Mouse (Mus musculus) stomach, embryonic 14.5 days (tissue): Measurements from ENCODE around the gene Ube2l3. TPM values are rescaled to one million over a fixed set of nuclear protein-coding genes. Genes with fewer than 3 reads are reported as not detected.

Source experiments
- ATAC-seq: fragments of 200-750 bp; cut with Nextera tagmentation; 2 replicates; pipeline ENCODE4 v1.8.0; 2017; ENCODE audit warnings: low read depth, moderate TSS enrichment; ENCODE audit not compliant: insufficient number of reproducible peaks, insufficient read depth, low FRiP score
- H3K27ac ChIP-seq: fragments of 300-500 bp; sonication (generic); 2 replicates; pipeline ENCODE4 v1.5.1; 2014; ENCODE audit warnings: mild to moderate bottlenecking, low read length, moderate library complexity, mixed read lengths
- H3K27me3 ChIP-seq: fragments of 300-500 bp; sonication (generic); 2 replicates; pipeline ENCODE4 v1.6.1; 2014; ENCODE audit warnings: low read length, control low read depth, mixed read lengths; ENCODE audit not compliant: control insufficient read depth, insufficient read depth
- H3K36me3 ChIP-seq: fragments of 300-500 bp; sonication (generic); 2 replicates; pipeline ENCODE4 v1.6.1; 2014; ENCODE audit warnings: mild to moderate bottlenecking, control low read depth, low read length, moderate library complexity, mixed read lengths; ENCODE audit not compliant: control insufficient read depth, insufficient read depth
- H3K4me1 ChIP-seq: fragments of 300-500 bp; sonication (generic); 2 replicates; pipeline ENCODE4 v1.6.1; 2014; ENCODE audit warnings: low read length, control low read depth, mixed read lengths; ENCODE audit not compliant: control insufficient read depth, insufficient read depth
- H3K4me2 ChIP-seq: fragments of 300-500 bp; sonication (generic); replicated peaks from 2 replicates; pipeline ENCODE4 v1.6.1; 2014; ENCODE audit warnings: low read depth, low read length, control low read depth
- H3K4me3 ChIP-seq: fragments of 300-500 bp; sonication (generic); 2 replicates; pipeline ENCODE4 v1.5.1; 2014; ENCODE audit warnings: low read depth, low read length, control low read depth
- H3K9ac ChIP-seq: fragments of 300-500 bp; sonication (generic); replicated peaks from 2 replicates; pipeline ENCODE4 v1.6.1; 2014; ENCODE audit warnings: low read depth, mild to moderate bottlenecking, control low read depth, low read length, moderate library complexity, mixed read lengths
- H3K9me3 ChIP-seq: fragments of 300-500 bp; sonication (generic); 2 replicates; pipeline ENCODE4 v1.6.1; 2016; ENCODE audit warnings: low read depth, low read length, control low read depth; ENCODE audit not compliant: control insufficient read depth
- WGBS: fragments of 180-500 bp; shearing (Covaris S2); extraction: QIAGEN DNeasy Blood & Tissue Kit; methylation state at CpG from one replicate; pipeline ENCODE4 v1.1.7; 2014; 5-methylcytosine and 5-hydroxymethylcytosine counted together
- polyA plus RNA-seq: library from polyadenylated mRNA; unstranded; fragments of >200 nt; fragmentation: Nextera tagmentation; extraction: Ambion mirVana; gene quantifications from 2 replicates; pipeline ENCODE4 v1.2.1, GENCODE M21; 2014

The Ube2l3 gene
- polyA plus RNA-seq = 325 and 353 TPM in 2 replicates

GRCm38 (mm10) chr16:17202549-17202948 lies at the start of gene Ube2l3:
Ube2l3 (minus strand) TSS chr16:17202649.
- Histone ChIP-seq H3K36me3 (peaks cover 6% of the 10 kb centered on the region; the same call in 1 of the 2 replicates), H3K4me2 (0 out of 2 replicates have a peak within 1 kb of the TSS, but pooled peaks have one; percentile 18), H3K27ac (peak within 1 kb of the TSS; percentile 68; the same call in 1 of the 2 replicates), H3K4me1 (peaks cover 14% of the 10 kb centered on the region; the same call in 1 of the 2 replicates), H3K4me3 (peak within 1 kb of the TSS; percentile 99), H3K27me3 (no peaks in the 10 kb centered on the region), H3K9me3 (no peaks in the 10 kb centered on the region), H3K9ac (peak within 1 kb of the TSS; percentile 99; the same call in 1 of the 2 replicates)
- ATAC-seq = no peak
- WGBS = 76% methylated on average over 1 of the region's 1 CpGs

DNA sequence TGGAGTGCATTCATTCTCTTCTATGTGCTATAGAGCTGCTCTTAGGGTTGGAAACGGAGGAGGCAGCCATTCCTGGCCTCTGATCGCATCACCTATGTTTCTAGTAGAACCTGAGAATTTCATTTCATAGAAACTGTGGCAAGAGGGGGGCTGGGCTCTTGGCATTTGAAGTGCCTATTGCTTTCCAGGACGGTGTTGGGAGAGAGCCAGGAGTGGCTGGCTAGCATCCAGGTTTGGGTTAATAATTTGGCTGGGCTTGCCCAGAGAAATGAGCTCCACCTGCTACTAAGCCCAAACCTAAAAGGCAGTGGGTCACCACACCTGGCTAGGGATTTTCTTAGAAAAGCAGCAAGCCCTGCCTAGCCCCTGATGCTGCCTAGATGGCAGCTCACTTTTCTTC lies 49.1 kb upstream of the Ube2l3 start:
- WGBS = 52% methylated on average over 3 of the region's 3 CpGs
- Histone ChIP-seq H3K27me3 (no peaks in the 10 kb centered on the region), H3K4me1 (peaks cover 24% of the 10 kb centered on the region), H3K9me3 (no peaks in the 10 kb centered on the region), H3K9ac (no peak overlapping the region), H3K4me3 (no peak overlapping the region), H3K27ac (0 out of 2 replicates have a peak overlapping the region, but pooled peaks have one; percentile 21), H3K4me2 (no peak overlapping the region), H3K36me3 (0 out of 2 replicates have a peak, but pooled peaks cover 3% of the 10 kb centered on the region)
- no peak for ATAC-seq

DNA sequence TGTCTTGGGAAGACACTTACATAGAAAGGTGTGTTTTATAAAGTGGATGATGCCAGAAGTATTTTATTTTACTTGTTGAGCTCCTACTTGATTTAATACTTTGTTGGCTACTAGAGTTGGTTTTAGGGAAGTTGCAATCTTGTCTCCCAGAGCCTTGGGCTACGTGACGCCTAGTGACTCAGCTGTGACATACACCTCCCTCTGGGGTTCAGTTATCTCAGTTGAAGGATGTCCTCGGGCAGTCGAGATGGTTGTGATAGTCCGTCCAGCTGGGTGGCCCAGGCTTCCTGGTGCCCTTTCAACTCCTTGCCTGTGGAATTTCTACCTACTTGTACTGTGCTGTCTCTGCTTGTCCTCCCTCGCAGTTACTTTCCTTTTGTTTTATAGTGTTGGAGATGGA lies 46.7 kb upstream of the Ube2l3 start:
- WGBS = 48% methylated on average over 6 of the region's 6 CpGs
- no peak for ATAC-seq

GRCm38 (mm10) chr16:17247727-17248126 lies 45.3 kb upstream of the Ube2l3 start:
- Histone ChIP-seq H3K4me1 (peaks cover 14% of the 10 kb centered on the region; the same call in 1 of the 2 replicates), H3K36me3 (no peaks in the 10 kb centered on the region), H3K27ac (no peak overlapping the region), H3K9me3 (no peaks in the 10 kb centered on the region), H3K27me3 (no peaks in the 10 kb centered on the region), H3K9ac (no peak overlapping the region), H3K4me3 (no peak overlapping the region), H3K4me2 (no peak overlapping the region)
- ATAC-seq = 0 out of 2 replicates have a peak, but pooled peaks have one; percentile 29
- WGBS = 66% methylated on average over 4 of the region's 4 CpGs

More for the DNA sequence above, 46.7 kb upstream of the Ube2l3 start:
- Histone ChIP-seq H3K4me1 (peaks cover 22% of the 10 kb centered on the region), H3K9me3 (no peaks in the 10 kb centered on the region), H3K27me3 (no peaks in the 10 kb centered on the region), H3K9ac (no peak overlapping the region), H3K4me3 (no peak overlapping the region), H3K4me2 (no peak overlapping the region), H3K27ac (no peak overlapping the region), H3K36me3 (no peaks in the 10 kb centered on the region)

DNA sequence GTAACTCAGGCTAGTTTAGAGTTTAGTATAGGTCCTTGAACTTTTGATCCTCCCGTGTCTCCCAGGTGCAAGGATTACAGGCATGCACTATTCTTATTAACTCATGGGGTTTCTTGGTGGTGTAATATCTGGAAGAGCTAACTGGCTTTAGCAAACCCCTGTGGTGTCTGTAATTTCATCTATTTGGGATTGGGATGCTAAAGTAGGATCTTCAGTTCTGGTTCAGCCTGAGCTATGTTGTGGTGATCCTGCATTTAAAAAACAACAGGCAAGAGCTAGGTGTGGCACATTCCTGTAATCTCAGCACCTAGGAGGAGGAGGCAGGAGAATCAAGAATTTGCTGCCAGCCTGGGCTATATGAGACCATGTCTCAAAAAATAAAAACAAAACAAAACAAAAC lies 42.5 kb upstream of the Ube2l3 start:
- H3K4me3 ChIP-seq = no peak overlapping the region
- no peak for ATAC-seq
- peaks cover 2% of the 10 kb centered on the region; the same call in 1 of the 2 replicates for H3K4me1 ChIP-seq
- H3K9me3 ChIP-seq = no peaks in the 10 kb centered on the region
- no peaks in the 10 kb centered on the region for H3K36me3 ChIP-seq
- H3K27me3 ChIP-seq = no peaks in the 10 kb centered on the region
- H3K4me2 ChIP-seq = no peak overlapping the region
- 73% methylated on average over 1 of the region's 1 CpGs for WGBS
- no peak overlapping the region for H3K27ac ChIP-seq
- no peak overlapping the region for H3K9ac ChIP-seq

DNA sequence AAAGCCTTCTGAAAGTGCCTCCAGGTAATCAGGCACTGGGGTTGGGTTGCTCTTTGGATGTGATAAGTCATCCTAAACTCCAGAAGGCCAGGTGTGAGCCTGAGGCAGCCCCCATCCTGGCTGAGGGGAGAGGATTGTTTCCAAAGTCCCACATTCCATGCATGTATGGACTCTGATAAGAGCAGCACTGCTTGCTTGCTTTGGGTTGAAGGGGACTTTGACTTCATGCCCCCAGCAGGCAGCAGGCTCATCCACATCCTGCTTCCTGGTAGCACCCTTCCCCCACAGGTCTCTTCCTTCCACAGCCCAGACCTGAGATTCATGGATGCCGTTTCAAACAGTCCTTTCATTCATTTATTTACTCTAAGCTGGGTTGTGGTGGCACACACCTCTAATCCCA lies 41.3 kb upstream of the Ube2l3 start:
- H3K36me3 ChIP-seq = no peaks in the 10 kb centered on the region
- H3K4me2 ChIP-seq = no peak overlapping the region
- peaks cover 10% of the 10 kb centered on the region for H3K4me1 ChIP-seq
- H3K9me3 ChIP-seq = no peaks in the 10 kb centered on the region
- H3K27ac ChIP-seq = no peak overlapping the region; the same call in 1 of the 2 replicates
- WGBS = 34% methylated on average over 1 of the region's 1 CpGs
- no peaks in the 10 kb centered on the region for H3K27me3 ChIP-seq
- no peak for ATAC-seq
- H3K9ac ChIP-seq = no peak overlapping the region
- H3K4me3 ChIP-seq = no peak overlapping the region

DNA sequence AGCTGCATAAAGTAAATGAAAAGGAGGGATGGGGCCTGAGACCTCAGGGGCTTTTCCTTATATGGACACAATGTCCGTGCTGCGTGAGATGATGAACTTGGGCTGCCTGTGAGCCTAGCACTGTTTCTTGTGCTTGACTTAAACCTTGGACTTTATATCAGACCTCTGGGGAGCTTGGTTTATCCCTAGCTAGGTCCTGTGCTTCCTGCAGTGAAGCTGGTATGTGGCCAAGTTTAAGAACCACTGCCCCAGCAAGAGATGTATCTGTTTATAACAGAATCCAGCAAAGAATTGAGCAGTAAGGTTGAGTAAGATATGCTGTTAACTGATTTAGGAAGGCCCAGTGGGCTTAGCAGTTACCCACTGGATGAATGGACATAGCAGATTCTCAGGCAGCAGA lies 37.0 kb upstream of the Ube2l3 start:
- peak overlapping the region; percentile 16; the same call in 1 of the 2 replicates for H3K27ac ChIP-seq
- no peak for ATAC-seq
- H3K4me3 ChIP-seq = no peak overlapping the region
- 64% methylated on average over 2 of the region's 2 CpGs for WGBS
- no peaks in the 10 kb centered on the region for H3K27me3 ChIP-seq
- no peaks in the 10 kb centered on the region for H3K36me3 ChIP-seq
- peaks cover 28% of the 10 kb centered on the region for H3K4me1 ChIP-seq
- H3K4me2 ChIP-seq = no peak overlapping the region
- no peak overlapping the region for H3K9ac ChIP-seq
- no peaks in the 10 kb centered on the region for H3K9me3 ChIP-seq

DNA sequence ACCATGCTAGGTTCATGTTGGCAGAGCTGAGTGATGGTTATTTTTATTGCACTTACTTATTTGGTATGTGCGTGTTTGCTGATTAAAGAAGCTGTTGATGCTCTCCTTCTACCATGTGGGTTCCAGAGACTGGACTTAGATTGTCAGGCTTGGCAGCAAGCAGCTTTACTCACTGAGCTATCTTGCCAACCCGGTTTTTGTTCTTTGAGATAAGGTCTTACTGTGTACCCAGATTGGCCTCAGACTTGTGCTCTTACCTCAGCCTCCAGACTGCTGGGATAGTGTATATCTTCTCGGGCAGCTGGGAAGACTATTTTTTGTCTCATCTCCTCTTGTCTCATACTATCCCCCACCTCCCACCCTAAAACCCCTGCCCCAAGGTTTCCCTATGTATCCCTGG lies 35.2 kb upstream of the Ube2l3 start:
- no peak overlapping the region for H3K27ac ChIP-seq
- H3K27me3 ChIP-seq = no peaks in the 10 kb centered on the region
- 67% methylated on average over 3 of the region's 3 CpGs for WGBS
- H3K4me2 ChIP-seq = no peak overlapping the region
- H3K9ac ChIP-seq = no peak overlapping the region
- H3K36me3 ChIP-seq = no peaks in the 10 kb centered on the region
- no peaks in the 10 kb centered on the region for H3K9me3 ChIP-seq
- H3K4me3 ChIP-seq = no peak overlapping the region
- H3K4me1 ChIP-seq = peaks cover 31% of the 10 kb centered on the region
- ATAC-seq = no peak
